Mouse (Mus musculus): ENCODE measurements at regions not wholly inside any gene's neighbourhood (a gene's known extent, or its start where the extent isn't known, plus 50 kb on each side); places are given as distances from the start of the nearest gene placed in this dataset.

DNA sequence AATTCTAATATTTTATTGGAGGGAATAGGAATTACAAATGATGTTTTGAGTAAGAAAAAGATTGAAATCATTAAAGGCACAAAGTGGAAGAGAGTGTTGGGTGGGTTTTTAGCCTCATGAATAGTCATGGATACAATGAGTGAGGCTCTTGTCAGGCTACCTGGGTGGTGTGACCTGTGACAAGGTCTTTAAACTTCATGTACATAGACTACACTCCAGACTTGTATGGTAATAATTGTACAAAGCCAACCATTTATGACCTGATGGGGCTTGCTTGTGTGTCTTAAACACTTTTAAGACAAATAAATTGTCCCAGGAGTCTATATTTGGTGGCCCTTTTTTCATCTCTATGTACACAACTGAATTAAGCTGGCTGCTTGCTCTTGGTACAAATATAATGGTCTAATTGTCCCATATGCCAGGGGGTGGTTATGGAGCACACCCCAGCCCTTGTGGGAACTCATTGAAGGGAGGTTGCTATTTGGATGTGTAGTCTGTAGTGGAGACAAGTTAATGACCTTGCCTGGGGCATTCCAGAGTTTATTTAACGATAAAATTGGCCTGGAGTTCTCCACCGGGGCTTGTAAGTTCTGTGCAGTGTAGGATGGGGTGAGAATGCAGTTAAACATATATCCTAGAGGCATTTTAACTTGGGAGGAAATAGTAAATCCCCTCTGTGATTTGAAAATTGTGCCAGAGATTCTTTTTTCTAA, 93.4 kb downstream of the Qpct start:
- no peak for TF ChIP-seq CTCF (IDR thresholded peaks at IDR 0.05; ENCODE audit: low read depth)
- no peak for TF ChIP-seq EP300 (IDR thresholded peaks at IDR 0.05; ENCODE audit: low read depth)

Measured in liver, embryonic 14.5 days (tissue).